Mouse (Mus musculus) stomach, postnatal 0 days (tissue): ENCODE results near the gene Hnrnph3. TPM values are rescaled to one million over a fixed set of nuclear protein-coding genes. Genes with fewer than 3 reads are reported as not detected.
A peak's percentile ranks its signal among the peaks of the same experiment; 100 is the strongest.

ENCODE experiments used
- ATAC-seq: fragments of 200-750 bp; cut with Nextera tagmentation; 2 replicates; pipeline ENCODE4 v1.8.0; 2017; ENCODE audit not compliant: low FRiP score, low TSS enrichment
- DNase-seq: peaks from one replicate; pipeline ENCODE4 v3.0.0-alpha.2; 2016; ENCODE audit warnings: low spot score
- H3K27ac ChIP-seq: fragments of 300-500 bp; sonication (generic); replicated peaks from 2 replicates; pipeline ENCODE4 v1.5.1; 2014; ENCODE audit warnings: mild to moderate bottlenecking, control low read depth
- H3K27me3 ChIP-seq: fragments of 300-500 bp; sonication (generic); 2 replicates; pipeline ENCODE4 v1.6.1; 2014; ENCODE audit warnings: low read length; ENCODE audit not compliant: control insufficient read depth, insufficient read depth
- H3K36me3 ChIP-seq: fragments of 300-500 bp; sonication (generic); 2 replicates; pipeline ENCODE4 v1.6.1; 2014; ENCODE audit warnings: low read length, mixed read lengths; ENCODE audit not compliant: control insufficient read depth, insufficient read depth
- H3K4me1 ChIP-seq: fragments of 300-500 bp; sonication (generic); replicated peaks from 2 replicates; pipeline ENCODE4 v1.6.1; 2014; ENCODE audit warnings: antibody characterized with exemption; ENCODE audit not compliant: control insufficient read depth, insufficient read depth
- H3K4me2 ChIP-seq: fragments of 300-500 bp; sonication (generic); replicated peaks from 2 replicates; pipeline ENCODE4 v1.6.1; 2014; ENCODE audit warnings: low read depth, mild to moderate bottlenecking, control low read depth, moderate library complexity
- H3K4me3 ChIP-seq: fragments of 300-500 bp; sonication (generic); 2 replicates; pipeline ENCODE4 v1.5.1; 2014; ENCODE audit warnings: low read depth, low read length, control low read depth
- H3K9ac ChIP-seq: fragments of 300-500 bp; sonication (generic); 2 replicates; pipeline ENCODE4 v1.6.1; 2014; ENCODE audit warnings: mild to moderate bottlenecking, low read length, control low read depth, mixed read lengths
- H3K9me3 ChIP-seq: fragments of 300-500 bp; sonication (generic); 2 replicates; pipeline ENCODE4 v1.6.1; 2016; ENCODE audit warnings: low read length; ENCODE audit not compliant: control insufficient read depth
- CTCF ChIP-seq: IDR thresholded peaks from 2 replicates; pipeline ENCODE4 v1.5.1; 2016; ENCODE audit warnings: antibody characterized with exemption, low read depth, mild to moderate bottlenecking, moderate library complexity
- EP300 ChIP-seq: optimal IDR thresholded peaks from 2 replicates; pipeline ENCODE3; 2016; ENCODE audit warnings: antibody characterized with exemption
- WGBS: fragments of 180-500 bp; shearing (Covaris S2); extraction: QIAGEN DNeasy Blood & Tissue Kit; methylation state at CpG from one replicate; pipeline ENCODE4 v1.1.7; 2014; 5-methylcytosine and 5-hydroxymethylcytosine counted together
- polyA plus RNA-seq: library from polyadenylated mRNA; unstranded; fragments of >200 nt; fragmentation: Nextera tagmentation; extraction: Ambion mirVana; gene quantifications from 2 replicates; pipeline ENCODE4 v1.2.1, GENCODE M21; 2015

Hnrnph3 gene
- polyA plus RNA-seq, 1 experiment from 2014 or later, result 24.9 TPM

DNA sequence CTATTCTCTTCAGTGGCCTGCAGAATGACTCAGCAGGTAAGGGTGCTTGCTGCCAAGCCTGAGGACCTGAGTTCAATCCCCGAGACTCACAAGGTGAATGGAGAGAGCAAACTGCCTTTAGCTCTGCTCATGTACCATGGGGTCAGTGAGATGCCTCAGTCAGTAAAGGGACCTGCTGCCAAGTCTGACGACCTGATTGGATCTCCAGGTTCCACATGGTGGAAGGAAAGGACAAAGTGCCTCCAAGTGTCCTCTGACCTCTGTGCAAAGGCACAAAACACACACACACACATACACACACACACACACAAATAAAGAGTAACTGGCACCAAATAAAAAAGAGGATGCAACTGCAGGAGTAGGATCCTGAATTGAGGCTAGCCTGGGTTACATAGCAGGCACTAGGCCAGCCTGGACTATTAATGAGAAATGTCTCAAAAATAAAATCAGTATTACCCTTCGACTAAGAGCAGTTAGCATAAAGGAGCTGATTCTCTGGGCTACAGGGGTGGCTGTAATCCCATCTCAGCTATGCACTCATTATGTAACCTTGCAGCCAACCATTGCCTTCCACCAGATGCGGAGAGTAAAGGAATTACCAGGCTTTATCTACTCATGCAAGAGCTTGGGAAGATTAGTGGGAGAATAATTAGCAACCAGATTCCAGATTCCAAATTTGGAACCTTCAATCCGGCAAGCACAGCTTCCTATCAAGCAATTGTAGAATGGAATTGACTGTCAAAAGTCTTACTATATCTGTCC lies 16.0 kb upstream of the Hnrnph3 start:
- H3K4me2 ChIP-seq, result no peak overlapping the region
- TF ChIP-seq CTCF, result no peak
- TF ChIP-seq EP300, result no peak
- H3K36me3 ChIP-seq, result no peaks in the 10 kb centered on the region
- DNase-seq (no peak), ATAC-seq (no peak)
- H3K9ac ChIP-seq, result no peak overlapping the region
- no peak overlapping the region for H3K27ac ChIP-seq
- no peaks in the 10 kb centered on the region for H3K9me3 ChIP-seq
- no peaks in the 10 kb centered on the region for H3K4me1 ChIP-seq
- H3K4me3 ChIP-seq, result no peak overlapping the region
- 78% methylated on average over 5 of the region's 5 CpGs for WGBS
- H3K27me3 ChIP-seq, result no peaks in the 10 kb centered on the region

GRCm38 (mm10) chr10:63038571-63039320 lies 14.7 kb upstream of the Hnrnph3 start:
- ATAC-seq (peak; percentile 73), DNase-seq (no peak)
- Histone ChIP-seq H3K27me3 (no peaks in the 10 kb centered on the region), H3K36me3 (no peaks in the 10 kb centered on the region), H3K27ac (0 out of 2 replicates have a peak overlapping the region, but pooled peaks have one; percentile 18), H3K9me3 (no peaks in the 10 kb centered on the region), H3K9ac (no peak overlapping the region), H3K4me1 (no peaks in the 10 kb centered on the region), H3K4me2 (no peak overlapping the region), H3K4me3 (no peak overlapping the region)
- TF ChIP-seq EP300, result no peak
- no peak for TF ChIP-seq CTCF
- 51% methylated on average over 14 of the region's 14 CpGs for WGBS

DNA sequence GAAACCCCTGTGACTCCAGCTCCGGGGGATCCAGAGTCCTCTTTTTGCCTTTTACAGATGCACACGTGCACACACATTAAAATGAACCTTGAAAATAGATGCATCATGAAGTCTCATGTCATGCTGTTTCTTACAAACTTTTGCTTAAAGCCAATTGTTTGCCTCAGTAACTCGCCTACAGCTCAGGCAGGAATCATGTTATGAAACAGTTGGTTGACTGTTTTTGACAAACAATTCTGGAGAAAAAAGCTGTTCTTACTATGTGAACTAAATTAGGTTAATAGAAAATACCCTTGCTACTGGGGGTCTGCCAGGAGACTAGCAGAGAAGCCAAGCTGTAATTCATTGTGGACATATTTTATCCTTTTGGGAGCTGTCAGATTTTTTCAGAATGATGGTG lies 8.9 kb upstream of the Hnrnph3 start:
- no peak for TF ChIP-seq EP300
- TF ChIP-seq CTCF, result no peak
- Histone ChIP-seq H3K4me1 (no peaks in the 10 kb centered on the region), H3K9ac (no peak overlapping the region), H3K36me3 (no peaks in the 10 kb centered on the region), H3K9me3 (no peaks in the 10 kb centered on the region), H3K4me2 (no peak overlapping the region), H3K27me3 (no peaks in the 10 kb centered on the region), H3K4me3 (no peak overlapping the region), H3K27ac (no peak overlapping the region)
- DNase-seq, result no peak
- ATAC-seq, result no peak
- WGBS, result 66% methylated on average over 3 of the region's 3 CpGs

GRCm38 (mm10) chr10:63032267-63032666 lies 8.2 kb upstream of the Hnrnph3 start:
- peak; percentile 49; the same call in 1 of the 2 replicates for ATAC-seq
- no peaks in the 10 kb centered on the region for H3K27me3 ChIP-seq
- no peak for DNase-seq
- no peak overlapping the region for H3K4me3 ChIP-seq
- no peaks in the 10 kb centered on the region for H3K9me3 ChIP-seq
- H3K4me1 ChIP-seq, result no peaks in the 10 kb centered on the region
- H3K9ac ChIP-seq, result no peak overlapping the region
- no peak overlapping the region for H3K27ac ChIP-seq
- H3K4me2 ChIP-seq, result no peak overlapping the region
- WGBS, result 54% methylated on average over 3 of the region's 3 CpGs
- no peak for TF ChIP-seq EP300
- TF ChIP-seq CTCF, result no peak
- no peaks in the 10 kb centered on the region for H3K36me3 ChIP-seq

- DNase-seq (no peak), ATAC-seq (no peak)
- no peak overlapping the region for H3K4me2 ChIP-seq
- H3K27ac ChIP-seq, result no peak overlapping the region
- H3K27me3 ChIP-seq, result no peaks in the 10 kb centered on the region
- no peak for TF ChIP-seq CTCF
- TF ChIP-seq EP300, result no peak
- no peak overlapping the region for H3K9ac ChIP-seq
- 85% methylated on average over 4 of the region's 4 CpGs for WGBS
- H3K4me1 ChIP-seq, result no peaks in the 10 kb centered on the region
- no peak overlapping the region for H3K4me3 ChIP-seq
- no peaks in the 10 kb centered on the region for H3K36me3 ChIP-seq
- no peaks in the 10 kb centered on the region for H3K9me3 ChIP-seq
Measured at GRCm38 (mm10) chr10:63028396-63028795, 4.4 kb upstream of the Hnrnph3 start.
